ENCODE assay signal across 15 mouse cellular contexts in genomic region chr15:74201831-74202230, GRCm38 (mm10).
"Had no signal": no experiment of that assay in that cellular context is flagged by ENCODE, and none has a peak within 500 bp of the region (broad histone marks: within the 10 kb centered on the region; RNA-seq: fewer than 3 reads in every experiment).

No protein-coding gene starts in this region.

- DNase-seq: kidney, adult 2 months; kidney, postnatal 14 days; lung, embryonic 14.5 days; lung, postnatal 14 days; right cerebral cortex, adult 18-20 months; right cerebral cortex, postnatal 25 days; thymus, postnatal 14 days had no signal

- H3K4me2 ChIP-seq: intestine, embryonic 15.5 days; kidney, embryonic 15.5 days; liver, embryonic 11.5 days; liver, embryonic 15.5 days; lung, embryonic 14.5 days; midbrain, embryonic 13.5 days; neural tube, embryonic 15.5 days had no signal

- H3K4me1 ChIP-seq: intestine, embryonic 15.5 days; kidney, embryonic 15.5 days; liver, embryonic 15.5 days had no signal

- H3K9me3 ChIP-seq: intestine, embryonic 15.5 days; kidney, embryonic 15.5 days; limb, embryonic 10.5 days; liver, embryonic 15.5 days; midbrain, embryonic 13.5 days; neural tube, embryonic 15.5 days had no signal

- ATAC-seq: intestine, embryonic 15.5 days; midbrain, embryonic 13.5 days had no signal

- H3K27me3 ChIP-seq: intestine, embryonic 15.5 days; liver, embryonic 15.5 days had no signal

- H3K9ac ChIP-seq: intestine, embryonic 15.5 days; kidney, embryonic 15.5 days; liver, embryonic 15.5 days; lung, embryonic 14.5 days; midbrain, embryonic 13.5 days; neural tube, embryonic 15.5 days had no signal

- H3K4me3 ChIP-seq: intestine, embryonic 15.5 days; kidney, embryonic 15.5 days; limb, embryonic 10.5 days; liver, embryonic 15.5 days; midbrain, embryonic 13.5 days; myocyte; neural tube, embryonic 15.5 days had no signal

- H3K27ac ChIP-seq: intestine, embryonic 15.5 days; kidney, embryonic 15.5 days; limb, embryonic 10.5 days; liver, embryonic 15.5 days; midbrain, embryonic 13.5 days; neural tube, embryonic 15.5 days had no signal

- H3K36me3 ChIP-seq: intestine, embryonic 15.5 days; kidney, embryonic 15.5 days; limb, embryonic 10.5 days; liver, embryonic 15.5 days; midbrain, embryonic 13.5 days; neural tube, embryonic 15.5 days had no signal
